Mouse (Mus musculus): ENCODE measurements around the gene Dspp. TPM values are rescaled to one million over a fixed set of nuclear protein-coding genes. Genes with fewer than 3 reads are reported as not detected.

Dspp gene
- total RNA-seq (2014; rRNA removed) = not detected in 2 replicates
- not detected in 2 replicates for polyA plus RNA-seq (2015; fragmentation: Nextera tagmentation; extraction: Ambion mirVana)

- 79% methylated on average over 7 of the region's 7 CpGs for WGBS
- Histone ChIP-seq H3K4me1 (ENCODE audit: insufficient read depth, low read length) (no peaks in the 10 kb centered on the region), H3K27ac (ENCODE audit: low read depth, low read length) (no peak within 1 kb of the TSS), H3K36me3 (ENCODE audit: insufficient read depth, low read length) (no peaks in the 10 kb centered on the region), H3K27me3 (ENCODE audit: insufficient read depth, low read length) (no peaks in the 10 kb centered on the region), H3K9me3 (ENCODE audit: low read length) (no peaks in the 10 kb centered on the region), H3K4me3 (ENCODE audit: low read depth, low read length) (no peak within 1 kb of the TSS), H3K4me2 (ENCODE audit: low read depth, low read length, poor library complexity, severe bottlenecking) (no peak within 1 kb of the TSS), H3K9ac (replicated peaks; ENCODE audit: low read length, poor library complexity, severe bottlenecking) (no peak within 1 kb of the TSS)
- ATAC-seq (ENCODE audit: low FRiP score) = no peak
- no peak for DNase-seq (ENCODE audit: low spot score)
- TF ChIP-seq CTCF (IDR thresholded peaks at IDR 0.05) = no peak
Observed at GRCm38 (mm10) chr5:104170412-104170811, at the start of gene Dspp. Gene Dspp, plus strand, starts transcription at chr5:104170712.

DNA sequence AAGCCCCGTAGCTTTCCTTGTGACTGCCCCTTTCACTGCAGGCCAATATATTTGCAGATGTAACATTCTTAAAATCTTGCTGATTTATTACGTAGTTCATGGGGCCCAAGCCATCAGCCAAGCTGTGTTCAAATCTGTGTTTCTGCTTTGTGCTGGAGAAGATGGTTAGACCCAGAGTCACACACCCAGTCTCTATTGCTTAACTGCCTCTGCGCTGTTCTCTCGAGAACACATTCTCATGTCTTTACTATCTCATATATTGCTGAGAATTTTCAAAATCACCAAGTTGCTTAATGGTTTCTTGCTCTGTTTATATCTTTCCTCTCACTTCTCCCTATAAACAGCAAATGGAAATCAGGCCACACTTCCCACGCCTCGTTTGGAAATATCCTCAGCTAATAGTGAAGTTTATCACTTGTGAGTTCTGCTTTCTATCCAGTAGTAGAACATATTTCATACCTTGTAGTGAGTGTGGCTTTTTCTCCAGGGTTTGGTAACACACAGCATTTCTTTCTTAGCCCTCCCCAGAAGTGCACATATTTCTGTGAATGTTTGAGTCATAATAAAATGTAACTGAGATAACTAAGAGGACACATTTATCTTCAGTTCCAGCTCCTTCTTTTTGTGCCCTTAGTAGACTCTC, 46.4 kb upstream of the Dspp start:
- TF ChIP-seq CTCF (IDR thresholded peaks at IDR 0.05) = no peak
- H3K4me3 ChIP-seq (ENCODE audit: low read depth, low read length) = no peak overlapping the region
- WGBS = 90% methylated on average over 6 of the region's 6 CpGs
- H3K36me3 ChIP-seq (ENCODE audit: insufficient read depth, low read length) = no peaks in the 10 kb centered on the region
- no peak overlapping the region for H3K4me2 ChIP-seq (ENCODE audit: low read depth, low read length, poor library complexity, severe bottlenecking)
- ATAC-seq (ENCODE audit: low FRiP score) (no peak), DNase-seq (ENCODE audit: low spot score) (no peak)
- no peak overlapping the region for H3K27ac ChIP-seq (ENCODE audit: low read depth, low read length)
- H3K27me3 ChIP-seq (ENCODE audit: insufficient read depth, low read length) = no peaks in the 10 kb centered on the region
- no peak overlapping the region for H3K9ac ChIP-seq (replicated peaks; ENCODE audit: low read length, poor library complexity, severe bottlenecking)
- H3K4me1 ChIP-seq (ENCODE audit: insufficient read depth, low read length) = no peaks in the 10 kb centered on the region; the same call in 1 of the 2 replicates
- no peaks in the 10 kb centered on the region for H3K9me3 ChIP-seq (ENCODE audit: low read length)

GRCm38 (mm10) chr5:104126561-104127320, 43.8 kb upstream of the Dspp start:
- Histone ChIP-seq H3K9ac (replicated peaks; ENCODE audit: low read length, poor library complexity, severe bottlenecking) (no peak overlapping the region), H3K27ac (ENCODE audit: low read depth, low read length) (no peak overlapping the region), H3K4me3 (ENCODE audit: low read depth, low read length) (no peak overlapping the region), H3K9me3 (ENCODE audit: low read length) (no peaks in the 10 kb centered on the region), H3K27me3 (ENCODE audit: insufficient read depth, low read length) (no peaks in the 10 kb centered on the region), H3K4me2 (ENCODE audit: low read depth, low read length, poor library complexity, severe bottlenecking) (no peak overlapping the region), H3K36me3 (ENCODE audit: insufficient read depth, low read length) (no peaks in the 10 kb centered on the region), H3K4me1 (ENCODE audit: insufficient read depth, low read length) (no peaks in the 10 kb centered on the region; the same call in 1 of the 2 replicates)
- ATAC-seq (ENCODE audit: low FRiP score) (no peak), DNase-seq (ENCODE audit: low spot score) (no peak)
- no peak for TF ChIP-seq CTCF (IDR thresholded peaks at IDR 0.05)
- 78% methylated on average over 12 of the region's 12 CpGs for WGBS

DNA sequence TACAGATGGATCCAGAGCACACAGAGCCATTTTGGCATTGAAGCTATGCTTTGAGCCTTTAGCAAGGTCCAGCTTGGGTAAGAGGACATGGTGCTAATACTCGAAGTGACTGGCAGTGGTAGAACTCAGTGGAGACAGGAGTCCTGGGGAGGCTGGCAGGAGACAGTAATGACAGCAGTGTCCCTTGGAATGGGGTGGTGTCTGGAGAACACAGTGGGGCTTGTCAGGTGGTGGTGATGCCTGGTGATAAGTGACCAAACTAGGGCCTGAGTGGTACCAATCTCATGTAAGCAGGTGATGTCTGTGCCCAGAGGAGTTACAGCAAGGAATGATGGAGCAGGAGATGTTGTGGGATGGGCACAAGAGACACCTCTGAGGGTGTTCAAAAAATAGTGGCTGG, 43.2 kb upstream of the Dspp start:
- ATAC-seq (ENCODE audit: low FRiP score) = no peak
- Histone ChIP-seq H3K27me3 (ENCODE audit: insufficient read depth, low read length) (no peaks in the 10 kb centered on the region), H3K27ac (ENCODE audit: low read depth, low read length) (no peak overlapping the region), H3K4me1 (ENCODE audit: insufficient read depth, low read length) (no peaks in the 10 kb centered on the region; the same call in 1 of the 2 replicates), H3K4me2 (ENCODE audit: low read depth, low read length, poor library complexity, severe bottlenecking) (no peak overlapping the region), H3K4me3 (ENCODE audit: low read depth, low read length) (no peak overlapping the region), H3K9ac (replicated peaks; ENCODE audit: low read length, poor library complexity, severe bottlenecking) (no peak overlapping the region), H3K36me3 (ENCODE audit: insufficient read depth, low read length) (no peaks in the 10 kb centered on the region), H3K9me3 (ENCODE audit: low read length) (no peaks in the 10 kb centered on the region)
- DNase-seq (ENCODE audit: low spot score) = no peak
- TF ChIP-seq CTCF (IDR thresholded peaks at IDR 0.05) = no peak
- 65% methylated on average over 1 of the region's 1 CpGs for WGBS

- Histone ChIP-seq H3K9me3 (ENCODE audit: low read length) (no peaks in the 10 kb centered on the region), H3K27ac (ENCODE audit: low read depth, low read length) (no peak overlapping the region), H3K9ac (replicated peaks; ENCODE audit: low read length, poor library complexity, severe bottlenecking) (no peak overlapping the region), H3K4me1 (ENCODE audit: insufficient read depth, low read length) (no peaks in the 10 kb centered on the region; the same call in 1 of the 2 replicates), H3K27me3 (ENCODE audit: insufficient read depth, low read length) (no peaks in the 10 kb centered on the region), H3K36me3 (ENCODE audit: insufficient read depth, low read length) (no peaks in the 10 kb centered on the region), H3K4me3 (ENCODE audit: low read depth, low read length) (no peak overlapping the region), H3K4me2 (ENCODE audit: low read depth, low read length, poor library complexity, severe bottlenecking) (no peak overlapping the region)
- TF ChIP-seq CTCF (IDR thresholded peaks at IDR 0.05) = no peak
- ATAC-seq (ENCODE audit: low FRiP score) (no peak), DNase-seq (ENCODE audit: low spot score) (no peak)
- WGBS = 71% methylated on average over 12 of the region's 12 CpGs
Observed at GRCm38 (mm10) chr5:104128281-104129031, 42.1 kb upstream of the Dspp start.

All from midbrain, postnatal 0 days (tissue).